Mouse (Mus musculus) C2C12 (cell line): ENCODE results near the gene Prpf38b. TPM values are rescaled to one million over a fixed set of nuclear protein-coding genes. Genes with fewer than 3 reads are reported as not detected.

Experiments used
- H3K27me3 ChIP-seq: one replicate; pipeline ENCODE4 v1.6.1; 2011; ENCODE audit not compliant: control insufficient read depth, insufficient read depth, insufficient read length
- H3K36me3 ChIP-seq: one replicate; pipeline ENCODE4 v1.6.1; 2011; ENCODE audit not compliant: control insufficient read depth, insufficient read depth
- H3K4me3 ChIP-seq: one replicate; pipeline ENCODE4 v1.5.1; 2011; ENCODE audit warnings: mild to moderate bottlenecking, control low read depth; ENCODE audit not compliant: poor library complexity, insufficient read depth, severe bottlenecking
- H3K79me2 ChIP-seq: one replicate; pipeline ENCODE4 v1.6.1; 2011; ENCODE audit not compliant: control insufficient read depth, insufficient read depth
- H3K79me3 ChIP-seq: one replicate; pipeline ENCODE4 v1.6.1; 2011; ENCODE audit warnings: low read depth, control low read depth
- H3ac ChIP-seq: one replicate; pipeline ENCODE3; 2011; ENCODE audit warnings: low read depth; ENCODE audit not compliant: control insufficient read depth, insufficient read length
- CEBPB ChIP-seq: IDR thresholded peaks from one replicate; pipeline ENCODE4 v1.6.1; 2011; ENCODE audit warnings: low read depth, mild to moderate bottlenecking, control low read depth, moderate library complexity
- CTCF ChIP-seq: IDR thresholded peaks from one replicate; pipeline ENCODE4 v1.5.1; 2011; ENCODE audit not compliant: control insufficient read depth, insufficient read depth, insufficient read length
- FOSL1 ChIP-seq: IDR thresholded peaks from one replicate; pipeline ENCODE4 v1.8.0; 2011; ENCODE audit warnings: mild to moderate bottlenecking, low read length; ENCODE audit not compliant: poor library complexity, insufficient read depth, severe bottlenecking
- MAX ChIP-seq: IDR thresholded peaks from one replicate; pipeline ENCODE4 v1.6.1; 2011; ENCODE audit warnings: mild to moderate bottlenecking, control low read depth
- MYOD1 ChIP-seq: IDR thresholded peaks from one replicate; pipeline ENCODE4 v1.6.1; 2011; ENCODE audit warnings: low read depth; ENCODE audit not compliant: control insufficient read depth, insufficient read length
- MYOG ChIP-seq: IDR thresholded peaks from one replicate; pipeline ENCODE4 v1.6.1; 2011; ENCODE audit not compliant: control insufficient read depth, insufficient read length; ENCODE audit errors: extremely low read depth
- USF1 ChIP-seq: IDR thresholded peaks from one replicate; pipeline ENCODE4 v1.6.1; 2011; ENCODE audit warnings: low read depth, mild to moderate bottlenecking, control low read depth, moderate library complexity
- polyA plus RNA-seq: library from polyadenylated mRNA; unstranded; fragments of >200 nt; fragmentation: generic; extraction: Trizol; gene quantifications from one replicate; pipeline ENCODE4 v1.2.1, GENCODE M21; 2012; ENCODE audit warnings: missing spikeins

Gene Prpf38b
- polyA plus RNA-seq, 1 experiment = 19.5 TPM

GRCm38 (mm10) chr3:108898640-108899039, 12.9 kb downstream of the Prpf38b start:
- H3K79me2 ChIP-seq = no peaks in the 10 kb centered on the region
- H3K36me3 ChIP-seq = peaks cover 34% of the 10 kb centered on the region
- TF ChIP-seq FOSL1 (no peak), CEBPB (no peak), MAX (no peak), CTCF (no peak), MYOD1 (no peak), USF1 (no peak)
- H3K27me3 ChIP-seq = no peaks in the 10 kb centered on the region
- no peaks in the 10 kb centered on the region for H3K79me3 ChIP-seq
- H3K4me3 ChIP-seq = no peak overlapping the region
- H3ac ChIP-seq = no peak overlapping the region

GRCm38 (mm10) chr3:108892914-108893313, 18.6 kb downstream of the Prpf38b start:
- no peaks in the 10 kb centered on the region for H3K79me3 ChIP-seq
- no peaks in the 10 kb centered on the region for H3K79me2 ChIP-seq
- no peaks in the 10 kb centered on the region for H3K27me3 ChIP-seq
- TF ChIP-seq MAX = no peak
- no peak for TF ChIP-seq MYOD1
- TF ChIP-seq CTCF = no peak
- TF ChIP-seq USF1 = no peak
- no peak for TF ChIP-seq MYOG
- TF ChIP-seq CEBPB = no peak
- no peak for TF ChIP-seq FOSL1
- H3K4me3 ChIP-seq = no peak overlapping the region
- no peaks in the 10 kb centered on the region for H3K36me3 ChIP-seq
- H3ac ChIP-seq = no peak overlapping the region

- no peaks in the 10 kb centered on the region for H3K27me3 ChIP-seq
- no peak overlapping the region for H3ac ChIP-seq
- H3K79me2 ChIP-seq = no peaks in the 10 kb centered on the region
- no peak overlapping the region for H3K4me3 ChIP-seq
- H3K79me3 ChIP-seq = no peaks in the 10 kb centered on the region
- no peak for TF ChIP-seq MYOG
- TF ChIP-seq USF1 = no peak
- no peak for TF ChIP-seq CTCF
- no peak for TF ChIP-seq CEBPB
- TF ChIP-seq MAX = no peak
- TF ChIP-seq MYOD1 = no peak
- TF ChIP-seq FOSL1 = no peak
- no peaks in the 10 kb centered on the region for H3K36me3 ChIP-seq
Measured at GRCm38 (mm10) chr3:108892080-108892479, 19.4 kb downstream of the Prpf38b start.

- H3K79me3 ChIP-seq = no peaks in the 10 kb centered on the region
- no peaks in the 10 kb centered on the region for H3K79me2 ChIP-seq
- no peak within 1 kb of the TSS for H3ac ChIP-seq
- no peak within 1 kb of the TSS for H3K4me3 ChIP-seq
- no peaks in the 10 kb centered on the region for H3K27me3 ChIP-seq
- H3K36me3 ChIP-seq = no peaks in the 10 kb centered on the region
- no peak for TF ChIP-seq FOSL1
- no peak for TF ChIP-seq MYOG
- TF ChIP-seq USF1 = no peak
- no peak for TF ChIP-seq CEBPB
- TF ChIP-seq MYOD1 = no peak
- no peak for TF ChIP-seq CTCF
- TF ChIP-seq MAX = no peak
Measured at GRCm38 (mm10) chr3:108889908-108890307, 21.6 kb downstream of the Prpf38b start, which contains the start of gene Fndc7. TSS of gene Fndc7 (minus strand) at chr3:108890008.

- H3K79me2 ChIP-seq = no peaks in the 10 kb centered on the region
- H3K79me3 ChIP-seq = no peaks in the 10 kb centered on the region
- H3ac ChIP-seq = no peak overlapping the region
- no peak overlapping the region for H3K4me3 ChIP-seq
- TF ChIP-seq FOSL1 (no peak), MYOD1 (no peak)
- no peaks in the 10 kb centered on the region for H3K36me3 ChIP-seq
- no peaks in the 10 kb centered on the region for H3K27me3 ChIP-seq
Measured at GRCm38 (mm10) chr3:108887618-108887975, 23.9 kb downstream of the Prpf38b start.

- Histone ChIP-seq H3K79me3 (no peaks in the 10 kb centered on the region), H3K36me3 (no peaks in the 10 kb centered on the region), H3K27me3 (no peaks in the 10 kb centered on the region), H3K79me2 (no peaks in the 10 kb centered on the region), H3ac (no peak overlapping the region), H3K4me3 (no peak overlapping the region)
- TF ChIP-seq CTCF (no peak), CEBPB (no peak), MYOG (no peak), MYOD1 (no peak), MAX (no peak), USF1 (no peak), FOSL1 (no peak)
Measured at GRCm38 (mm10) chr3:108886934-108887617, 24.5 kb downstream of the Prpf38b start.
